Mouse (Mus musculus): ENCODE measurements around the gene Stx4a.

DNA sequence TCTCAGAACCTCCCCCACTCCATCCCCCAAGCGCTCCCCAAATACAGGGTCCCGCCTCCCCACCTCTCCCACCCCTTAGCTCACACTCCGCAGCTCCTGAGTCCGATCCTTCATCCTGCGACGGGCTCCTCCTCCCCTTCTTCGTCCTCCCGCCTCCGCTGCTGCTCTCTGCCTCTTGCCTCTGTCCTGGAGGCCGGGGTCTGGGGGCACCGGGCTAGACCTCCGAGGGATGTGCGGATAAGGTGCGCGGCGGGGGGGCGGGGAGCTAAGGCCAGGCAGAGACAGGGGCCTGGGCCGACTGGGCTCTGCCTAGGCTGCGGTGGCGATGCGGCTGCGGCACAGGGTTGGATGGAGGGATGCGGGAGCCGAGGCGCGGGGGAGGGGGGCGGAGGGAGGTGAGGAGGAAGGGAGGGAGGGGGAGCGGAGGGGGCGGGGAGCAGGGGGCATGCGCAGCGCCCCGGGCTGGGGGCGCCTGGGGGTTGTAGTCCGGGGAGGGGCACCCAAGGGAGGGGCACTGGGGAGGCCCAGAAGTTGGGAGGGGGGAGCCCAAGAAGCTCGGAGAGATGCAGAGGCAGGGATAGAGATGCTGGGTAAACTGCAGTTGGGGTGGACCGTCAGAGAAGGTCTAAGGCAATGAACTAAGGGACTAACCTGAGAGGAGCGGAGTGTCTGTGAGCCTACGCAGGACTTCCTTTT lies at the start of gene Stx4a, which contains the start of gene Stx1b:
- TF ChIP-seq CTCF (IDR thresholded peaks at IDR 0.05; ENCODE audit: borderline replicate concordance, extremely low read depth, insufficient read depth, insufficient read length) (no peak), POLR2A (IDR thresholded peaks at IDR 0.05; ENCODE audit: borderline replicate concordance, extremely low read depth, insufficient read depth, insufficient read length, poor library complexity, severe bottlenecking) (peak; percentile 36; the same call in 1 of the 2 replicates)

All from brain, embryonic 14.5 days (tissue).